Mouse (Mus musculus): Measurements from ENCODE around the gene Zc3h4. TPM values are rescaled to one million over a fixed set of nuclear protein-coding genes. Genes with fewer than 3 reads are reported as not detected.
A peak's percentile ranks its signal among the peaks of the same experiment; 100 is the strongest.

Gene Zc3h4
- polyA plus RNA-seq (2015; fragmentation: Nextera tagmentation; extraction: Ambion mirVana) = 7.9 and 13.2 TPM in 2 replicates

GRCm38 (mm10) chr7:16400689-16401611 is at the start of gene Zc3h4:
TSS of gene Zc3h4 (plus strand) at chr7:16400910.
- under 1% methylated on average over 73 of the region's 85 CpGs for WGBS

DNA sequence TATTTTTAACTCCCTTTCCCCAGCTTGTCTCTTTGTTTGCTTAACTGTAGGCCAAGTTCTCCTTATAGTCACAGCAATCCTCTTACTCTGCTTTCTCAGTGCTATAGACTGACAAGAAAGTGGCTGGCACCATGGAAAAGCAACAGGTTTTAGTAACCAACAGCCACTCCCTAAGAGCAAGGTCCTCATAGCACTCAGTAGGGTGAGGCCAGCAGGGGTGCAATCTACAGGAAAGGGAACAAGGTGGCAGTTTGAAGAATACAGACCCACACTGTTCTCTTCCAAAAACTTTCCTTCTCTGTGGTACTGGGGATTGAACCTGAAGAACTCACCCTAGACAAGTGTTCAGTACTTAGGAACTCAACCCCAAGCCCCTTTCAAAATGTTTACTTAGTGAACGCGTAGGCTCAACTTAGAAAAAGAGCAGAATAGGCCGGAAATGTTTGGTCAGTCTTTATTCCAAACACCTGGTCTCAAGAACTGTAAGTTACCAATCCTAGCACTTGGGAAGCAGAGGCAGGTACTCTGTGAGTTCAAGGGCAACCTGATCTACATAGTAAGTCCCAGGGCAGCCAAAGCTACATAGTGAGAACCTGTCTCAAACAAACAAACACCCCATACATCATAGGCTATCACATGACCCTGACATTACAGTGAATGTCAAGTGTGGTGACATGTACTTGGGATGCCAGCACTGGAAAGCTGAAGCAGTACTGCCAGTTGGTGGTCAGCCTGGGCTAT is 44.7 kb upstream of the Zc3h4 start:
- Histone ChIP-seq H3K27me3 (no peaks in the 10 kb centered on the region), H3K4me3 (no peak overlapping the region), H3K36me3 (peaks cover 49% of the 10 kb centered on the region), H3K9me3 (replicated peaks) (no peaks in the 10 kb centered on the region), H3K27ac (no peak overlapping the region), H3K4me2 (no peak overlapping the region), H3K9ac (no peak overlapping the region), H3K4me1 (replicated peaks) (no peaks in the 10 kb centered on the region)
- 91% methylated on average over 3 of the region's 3 CpGs for WGBS
- ATAC-seq (replicated peaks; ENCODE audit: insufficient number of reproducible peaks, insufficient read depth, low FRiP score, low read depth) = no peak

More at GRCm38 (mm10) chr7:16400689-16401611, at the start of gene Zc3h4:
- H3K4me3 ChIP-seq = peak within 1 kb of the TSS; percentile 94
- peak within 1 kb of the TSS; percentile 74 for H3K4me2 ChIP-seq
- H3K36me3 ChIP-seq = no peaks in the 10 kb centered on the region
- ATAC-seq (replicated peaks; ENCODE audit: insufficient number of reproducible peaks, insufficient read depth, low FRiP score, low read depth) = peak; percentile 34
- no peaks in the 10 kb centered on the region for H3K27me3 ChIP-seq
- H3K27ac ChIP-seq = peak within 1 kb of the TSS; percentile 100
- H3K9me3 ChIP-seq (replicated peaks) = no peaks in the 10 kb centered on the region
- H3K4me1 ChIP-seq (replicated peaks) = peaks cover 34% of the 10 kb centered on the region
- peak within 1 kb of the TSS; percentile 100 for H3K9ac ChIP-seq

- H3K9ac ChIP-seq = no peak overlapping the region
- peaks cover 43% of the 10 kb centered on the region for H3K36me3 ChIP-seq
- no peak overlapping the region for H3K4me3 ChIP-seq
- no peak for ATAC-seq (replicated peaks; ENCODE audit: insufficient number of reproducible peaks, insufficient read depth, low FRiP score, low read depth)
- no peak overlapping the region for H3K27ac ChIP-seq
- H3K4me2 ChIP-seq = no peak overlapping the region
- no peaks in the 10 kb centered on the region for H3K9me3 ChIP-seq (replicated peaks)
- H3K4me1 ChIP-seq (replicated peaks) = no peaks in the 10 kb centered on the region
- 75% methylated on average over 3 of the region's 3 CpGs for WGBS
- no peaks in the 10 kb centered on the region for H3K27me3 ChIP-seq
Observed at GRCm38 (mm10) chr7:16357602-16358001, 43.1 kb upstream of the Zc3h4 start.

DNA sequence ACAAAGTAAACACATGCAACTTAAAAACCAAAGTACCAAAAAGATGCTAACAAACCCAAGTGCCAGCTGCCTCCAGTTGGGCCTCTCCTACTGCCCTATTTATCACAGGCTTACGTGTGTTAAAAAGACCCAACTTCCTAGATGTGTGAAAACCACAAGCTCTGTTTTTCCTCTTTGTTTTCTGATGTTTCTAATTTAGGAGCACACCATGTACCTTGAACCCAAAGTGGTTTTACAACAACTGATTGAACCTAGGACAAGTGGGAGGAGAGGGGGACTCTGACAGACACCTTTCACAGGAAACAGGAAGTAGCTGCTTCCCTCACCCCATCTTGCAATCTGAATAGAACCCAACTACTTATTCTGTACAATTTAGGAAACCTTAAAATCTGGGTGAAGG is 36.4 kb upstream of the Zc3h4 start:
- Histone ChIP-seq H3K36me3 (peaks cover 38% of the 10 kb centered on the region), H3K4me1 (replicated peaks) (peaks cover 18% of the 10 kb centered on the region), H3K4me3 (no peak overlapping the region), H3K4me2 (no peak overlapping the region), H3K27me3 (no peaks in the 10 kb centered on the region), H3K27ac (peak overlapping the region; percentile 44), H3K9me3 (replicated peaks) (no peaks in the 10 kb centered on the region), H3K9ac (no peak overlapping the region)
- whole genome bisulfite sequencing = 69% methylated on average over 1 of the region's 1 CpGs
- no peak for ATAC-seq (replicated peaks; ENCODE audit: insufficient number of reproducible peaks, insufficient read depth, low FRiP score, low read depth)

GRCm38 (mm10) chr7:16364901-16365500 is 35.7 kb upstream of the Zc3h4 start:
- no peak for ATAC-seq (replicated peaks; ENCODE audit: insufficient number of reproducible peaks, insufficient read depth, low FRiP score, low read depth)
- no peaks in the 10 kb centered on the region for H3K9me3 ChIP-seq (replicated peaks)
- peak overlapping the region; percentile 44 for H3K27ac ChIP-seq
- no peaks in the 10 kb centered on the region for H3K27me3 ChIP-seq
- no peak overlapping the region for H3K4me3 ChIP-seq
- 52% methylated on average over 4 of the region's 4 CpGs for WGBS
- H3K9ac ChIP-seq = no peak overlapping the region
- H3K4me1 ChIP-seq (replicated peaks) = peaks cover 18% of the 10 kb centered on the region
- H3K4me2 ChIP-seq = no peak overlapping the region
- H3K36me3 ChIP-seq = peaks cover 45% of the 10 kb centered on the region

- Histone ChIP-seq H3K36me3 (peaks cover 44% of the 10 kb centered on the region), H3K4me2 (no peak overlapping the region), H3K27ac (no peak overlapping the region; the same call in 1 of the 2 replicates), H3K4me1 (replicated peaks) (peaks cover 18% of the 10 kb centered on the region), H3K9me3 (replicated peaks) (no peaks in the 10 kb centered on the region), H3K4me3 (no peak overlapping the region), H3K9ac (no peak overlapping the region), H3K27me3 (no peaks in the 10 kb centered on the region)
- 65% methylated on average over 10 of the region's 10 CpGs for WGBS
- no peak for ATAC-seq (replicated peaks; ENCODE audit: insufficient number of reproducible peaks, insufficient read depth, low FRiP score, low read depth)
Observed at GRCm38 (mm10) chr7:16366133-16366646, 34.5 kb upstream of the Zc3h4 start.

DNA sequence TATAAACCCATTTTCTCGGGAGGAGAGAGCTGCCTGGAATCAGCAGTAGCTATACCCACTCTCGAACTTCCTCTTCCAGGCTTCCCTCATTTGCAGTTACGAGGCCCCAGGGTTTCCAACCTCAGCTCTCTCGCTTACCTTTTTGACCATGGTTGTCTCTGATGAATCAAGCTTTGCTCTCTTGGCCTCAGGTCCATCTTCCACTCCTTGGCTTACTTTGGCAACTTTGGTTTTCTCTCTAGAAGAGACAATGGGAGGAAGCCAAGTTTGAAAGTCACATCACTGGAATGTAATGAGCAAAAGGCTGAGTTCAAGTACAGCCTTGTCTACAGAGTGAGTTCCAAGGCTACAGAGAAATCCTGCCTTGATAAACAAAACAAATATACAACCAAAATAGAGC is 34.0 kb upstream of the Zc3h4 start:
- Histone ChIP-seq H3K27me3 (no peaks in the 10 kb centered on the region), H3K9me3 (replicated peaks) (no peaks in the 10 kb centered on the region), H3K9ac (no peak overlapping the region), H3K4me3 (no peak overlapping the region), H3K27ac (no peak overlapping the region), H3K4me1 (replicated peaks) (peaks cover 18% of the 10 kb centered on the region), H3K36me3 (peaks cover 44% of the 10 kb centered on the region), H3K4me2 (no peak overlapping the region)
- no peak for ATAC-seq (replicated peaks; ENCODE audit: insufficient number of reproducible peaks, insufficient read depth, low FRiP score, low read depth)
- WGBS = 84% methylated on average over 4 of the region's 4 CpGs

DNA sequence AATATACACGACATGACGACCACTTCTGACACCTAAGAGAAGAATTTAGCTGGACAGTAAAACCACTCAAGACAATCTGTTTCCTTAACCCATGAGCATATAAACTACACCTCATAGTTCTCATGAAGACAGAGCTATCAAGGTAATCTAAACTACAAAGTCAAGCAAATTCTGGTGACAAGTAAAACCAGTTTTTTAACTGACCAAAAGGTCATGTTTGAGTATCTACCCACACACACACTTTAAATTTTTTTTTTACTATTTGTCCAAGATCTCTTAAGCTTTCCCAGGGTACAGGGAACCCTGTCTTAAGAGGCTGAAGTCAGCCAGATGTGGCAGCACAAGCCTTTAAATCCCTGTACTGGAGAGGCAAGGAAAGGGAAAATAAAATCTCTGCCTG is 31.9 kb upstream of the Zc3h4 start:
- WGBS = 84% methylated on average over 2 of the region's 2 CpGs
- Histone ChIP-seq H3K9me3 (replicated peaks) (no peaks in the 10 kb centered on the region), H3K27ac (no peak overlapping the region), H3K36me3 (peaks cover 47% of the 10 kb centered on the region), H3K4me3 (no peak overlapping the region), H3K9ac (no peak overlapping the region), H3K27me3 (no peaks in the 10 kb centered on the region), H3K4me1 (replicated peaks) (peaks cover 20% of the 10 kb centered on the region), H3K4me2 (no peak overlapping the region)
- no peak for ATAC-seq (replicated peaks; ENCODE audit: insufficient number of reproducible peaks, insufficient read depth, low FRiP score, low read depth)

GRCm38 (mm10) chr7:16370596-16370995 is 30.1 kb upstream of the Zc3h4 start:
- no peaks in the 10 kb centered on the region for H3K9me3 ChIP-seq (replicated peaks)
- no peak for ATAC-seq (replicated peaks; ENCODE audit: insufficient number of reproducible peaks, insufficient read depth, low FRiP score, low read depth)
- H3K36me3 ChIP-seq = peaks cover 60% of the 10 kb centered on the region

DNA sequence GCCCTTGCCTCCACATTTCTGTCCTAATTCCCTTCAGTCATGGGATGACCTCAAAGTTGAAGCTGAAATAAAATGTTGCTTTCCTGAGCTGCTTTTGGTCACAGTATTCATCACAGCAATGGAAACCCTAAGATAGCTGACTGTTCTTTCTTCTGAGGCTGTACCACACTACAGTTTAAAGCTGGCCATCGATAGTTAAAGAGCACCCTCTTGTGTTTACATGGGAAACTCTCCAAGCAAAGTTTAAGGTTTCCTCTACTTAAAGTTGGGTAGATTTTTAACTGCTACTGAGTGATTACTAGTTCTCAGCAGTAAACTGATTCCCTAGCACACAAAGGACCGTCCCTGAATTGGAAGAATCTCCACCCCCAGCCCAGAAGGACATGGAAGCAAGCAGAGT is 27.0 kb upstream of the Zc3h4 start:
- Histone ChIP-seq H3K36me3 (peaks cover 60% of the 10 kb centered on the region), H3K27me3 (no peaks in the 10 kb centered on the region), H3K4me2 (no peak overlapping the region), H3K9me3 (replicated peaks) (no peaks in the 10 kb centered on the region), H3K27ac (no peak overlapping the region), H3K4me1 (replicated peaks) (0 out of 2 replicates have a peak, but pooled peaks cover 2% of the 10 kb centered on the region), H3K4me3 (no peak overlapping the region), H3K9ac (no peak overlapping the region)
- no peak for ATAC-seq (replicated peaks; ENCODE audit: insufficient number of reproducible peaks, insufficient read depth, low FRiP score, low read depth)
- 55% methylated on average over 2 of the region's 2 CpGs for WGBS

More at GRCm38 (mm10) chr7:16370596-16370995, 30.1 kb upstream of the Zc3h4 start:
- Histone ChIP-seq H3K4me3 (no peak overlapping the region), H3K27ac (no peak overlapping the region), H3K4me1 (replicated peaks) (peaks cover 5% of the 10 kb centered on the region; the same call in 1 of the 2 replicates), H3K4me2 (no peak overlapping the region), H3K27me3 (no peaks in the 10 kb centered on the region), H3K9ac (no peak overlapping the region)
- 79% methylated on average over 2 of the region's 2 CpGs for WGBS

DNA sequence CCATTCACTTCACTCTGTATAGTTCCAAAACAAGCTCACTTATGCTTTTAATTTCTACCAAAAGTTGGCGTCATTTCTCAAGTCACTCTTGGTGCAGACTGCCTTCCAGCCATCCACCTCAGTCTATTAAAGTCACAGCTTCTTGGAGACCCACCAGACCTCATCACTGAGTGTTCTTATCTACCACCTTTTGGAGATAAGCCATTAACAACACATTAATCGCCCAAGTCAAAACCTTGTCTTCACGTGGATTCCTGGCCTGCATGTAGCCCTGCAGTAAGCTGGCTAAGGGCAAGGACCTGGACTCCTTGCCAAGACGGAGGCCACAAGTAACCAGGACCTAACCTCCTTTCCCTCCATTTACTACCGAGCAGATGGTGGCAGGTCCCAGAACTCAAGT is 25.7 kb upstream of the Zc3h4 start:
- Histone ChIP-seq H3K4me1 (replicated peaks) (0 out of 2 replicates have a peak, but pooled peaks cover 2% of the 10 kb centered on the region), H3K36me3 (peaks cover 53% of the 10 kb centered on the region)

More for the DNA sequence above, 25.7 kb upstream of the Zc3h4 start:
- no peak for ATAC-seq (replicated peaks; ENCODE audit: insufficient number of reproducible peaks, insufficient read depth, low FRiP score, low read depth)
- WGBS = 61% methylated on average over 5 of the region's 5 CpGs
- Histone ChIP-seq H3K4me3 (no peak overlapping the region), H3K27me3 (no peaks in the 10 kb centered on the region), H3K9me3 (replicated peaks) (no peaks in the 10 kb centered on the region), H3K27ac (no peak overlapping the region), H3K4me2 (no peak overlapping the region), H3K9ac (no peak overlapping the region)

Data from heart, embryonic 15.5 days (tissue).